Mouse (Mus musculus): ENCODE measurements around the gene Tnfrsf18.

DNA sequence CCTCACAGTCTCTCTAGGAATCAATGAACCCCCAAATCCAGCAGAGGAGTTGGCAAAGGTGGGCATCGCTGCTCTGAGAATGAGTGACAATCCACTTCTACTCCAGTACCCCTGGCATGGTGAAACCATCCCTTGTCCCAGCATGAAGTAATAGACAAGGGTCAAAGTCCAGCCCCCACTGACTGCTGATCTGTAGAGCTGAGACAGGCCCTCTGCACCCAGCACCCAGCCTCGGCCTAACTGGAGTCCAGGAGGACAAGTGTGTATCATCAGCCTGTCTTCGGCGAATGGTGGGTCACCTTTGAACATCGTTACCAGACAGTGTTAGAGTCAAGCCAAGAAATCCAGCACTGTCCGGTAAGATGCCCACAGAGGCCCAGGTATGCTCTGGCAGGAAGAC, 28.6 kb downstream of the Tnfrsf18 start:
- TF ChIP-seq HCFC1 (IDR thresholded peaks at IDR 0.05; ENCODE audit: borderline replicate concordance, insufficient read depth, low read length) (no peak), ZNF384 (IDR thresholded peaks at IDR 0.05; ENCODE audit: low read depth, low read length) (no peak), ZC3H11A (IDR thresholded peaks at IDR 0.05; ENCODE audit: borderline replicate concordance, low read depth, low read length) (no peak)
